18 mouse cellular contexts compared by ENCODE assay signal in the genomic region with DNA sequence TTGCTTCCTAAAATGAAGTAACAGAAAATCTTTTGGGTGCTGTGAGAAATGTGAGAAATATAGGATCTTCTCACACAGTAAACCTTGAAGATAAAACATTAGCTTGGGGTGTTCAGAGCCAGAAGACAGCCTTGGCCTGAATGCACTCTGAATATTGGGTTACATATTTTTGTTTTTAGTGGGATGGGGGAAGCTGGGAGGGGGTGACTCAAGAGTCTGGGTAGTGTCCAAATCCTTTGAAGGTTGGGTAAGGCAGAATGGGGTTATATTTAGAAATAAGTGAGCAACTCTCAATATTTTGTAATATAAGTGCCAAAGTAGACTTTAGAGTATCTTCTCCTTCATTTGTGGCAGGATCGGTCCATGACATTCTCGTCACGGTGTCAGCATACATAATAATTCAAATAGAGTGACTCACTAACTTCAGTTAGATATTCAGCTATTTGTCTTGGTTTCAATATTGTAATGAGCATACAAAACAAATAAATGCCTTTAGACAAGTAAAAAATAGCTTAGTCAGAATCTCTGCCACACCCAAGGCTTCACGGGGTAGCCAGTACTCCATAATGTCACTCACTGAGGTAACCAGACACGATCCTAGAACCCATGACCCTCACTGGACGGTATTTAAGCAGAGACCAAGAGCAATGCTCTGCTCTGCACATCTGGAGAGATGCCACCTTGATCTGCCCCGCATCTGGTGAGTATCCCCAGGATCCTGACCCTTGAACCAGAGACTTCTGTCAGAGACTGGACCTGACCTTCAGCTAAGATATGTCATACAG.
A peak's percentile ranks its signal among the peaks of the same experiment; 100 is the strongest.
DNase-seq lines count a peak whose midpoint lies in the region; ATAC-seq and TF ChIP-seq lines count a peak whose summit lies in the region.
"Had no signal": no experiment of that assay in that cellular context is flagged by ENCODE, and none has a peak within 500 bp of the region (broad histone marks: within the 10 kb centered on the region; RNA-seq: fewer than 3 reads in every experiment).

No protein-coding gene starts in this region.

- H3K36me3 ChIP-seq in lung, embryonic 16.5 days (ENCODE audit: control insufficient read depth, insufficient read depth, low read length): no peaks in the 10 kb centered on the region
- H3K36me3 ChIP-seq in liver, embryonic 12.5 days: no peaks in the 10 kb centered on the region
- H3K36me3 ChIP-seq in stomach, postnatal 0 days (ENCODE audit: control insufficient read depth, insufficient read depth, low read length): no peaks in the 10 kb centered on the region
- H3K36me3 ChIP-seq in forebrain, embryonic 11.5 days (ENCODE audit: control insufficient read depth, insufficient read depth, low read length): no peaks in the 10 kb centered on the region
- H3K36me3 ChIP-seq: hindbrain, embryonic 12.5 days; intestine, embryonic 15.5 days had no signal

- no peak for TF ChIP-seq CTCF in bone marrow, adult 2 months (IDR thresholded peaks at IDR 0.05; ENCODE audit: control insufficient read depth, insufficient read depth, low read length)
- TF ChIP-seq CTCF in stomach, postnatal 0 days (IDR thresholded peaks at IDR 0.05; ENCODE audit: low read depth): no peak
- TF ChIP-seq CTCF in left cerebral cortex, adult 2 months (IDR thresholded peaks at IDR 0.05): no peak

- no peak for TF ChIP-seq POLR2A in bone marrow, adult 2 months (IDR thresholded peaks at IDR 0.05; ENCODE audit: borderline replicate concordance, control insufficient read depth, low read depth, low read length)

- H3K9me3 ChIP-seq in lung, embryonic 16.5 days (ENCODE audit: control insufficient read depth, low read length): no peaks in the 10 kb centered on the region
- no peaks in the 10 kb centered on the region for H3K9me3 ChIP-seq in liver, embryonic 12.5 days (replicated peaks)
- no peaks in the 10 kb centered on the region for H3K9me3 ChIP-seq in stomach, postnatal 0 days (ENCODE audit: control insufficient read depth, low read length)
- H3K9me3 ChIP-seq in forebrain, embryonic 11.5 days (ENCODE audit: control insufficient read depth, low read length): no peaks in the 10 kb centered on the region
- H3K9me3 ChIP-seq: hindbrain, embryonic 12.5 days; intestine, embryonic 15.5 days had no signal

- H3K4me3 ChIP-seq in lung, embryonic 16.5 days (ENCODE audit: low read length): no peak overlapping the region
- no peak overlapping the region for H3K4me3 ChIP-seq in bone marrow, adult 2 months (replicated peaks; ENCODE audit: control insufficient read depth, low read depth, low read length)
- H3K4me3 ChIP-seq in liver, embryonic 12.5 days: no peak overlapping the region
- no peak overlapping the region for H3K4me3 ChIP-seq in stomach, postnatal 0 days (ENCODE audit: low read depth, low read length)
- H3K4me3 ChIP-seq in forebrain, embryonic 11.5 days (ENCODE audit: low read depth, low read length): no peak overlapping the region
- no peak overlapping the region for H3K4me3 ChIP-seq in left cerebral cortex, adult 2 months
- H3K4me3 ChIP-seq: hindbrain, embryonic 12.5 days; intestine, embryonic 15.5 days had no signal

- H3K9ac ChIP-seq in lung, embryonic 16.5 days (ENCODE audit: low read length): no peak overlapping the region
- H3K9ac ChIP-seq in liver, embryonic 12.5 days: no peak overlapping the region
- no peak overlapping the region for H3K9ac ChIP-seq in stomach, postnatal 0 days (ENCODE audit: low read length)
- no peak overlapping the region for H3K9ac ChIP-seq in forebrain, embryonic 11.5 days (ENCODE audit: low read length)
- H3K9ac ChIP-seq: hindbrain, embryonic 12.5 days; intestine, embryonic 15.5 days had no signal

- ATAC-seq in lung, embryonic 16.5 days (ENCODE audit: low read depth): peak; percentile 41; the same call in 1 of the 2 replicates
- ATAC-seq in liver, embryonic 12.5 days: peak; percentile 55
- ATAC-seq in stomach, postnatal 0 days (ENCODE audit: low FRiP score, low TSS enrichment): peak; percentile 60
- no peak for ATAC-seq in forebrain, embryonic 11.5 days (replicated peaks; ENCODE audit: low FRiP score)
- ATAC-seq: activated CD4-positive, CD25-positive, alpha-beta regulatory T cell, adult 4 months; CD4-positive, CD25-positive, alpha-beta regulatory T cell, adult 4 months; intestine, embryonic 15.5 days; midbrain, embryonic 16.5 days had no signal

- 75% methylated on average over 7 of the region's 7 CpGs for WGBS in lung, embryonic 16.5 days
- WGBS in bone marrow, adult 2 months: 55% methylated on average over 7 of the region's 7 CpGs
- 83% methylated on average over 7 of the region's 7 CpGs for WGBS in liver, embryonic 12.5 days (ENCODE audit: insufficient replicate concordance)
- 64% methylated on average over 7 of the region's 7 CpGs for WGBS in stomach, postnatal 0 days
- 93% methylated on average over 7 of the region's 7 CpGs for WGBS in forebrain, embryonic 11.5 days

- intact Hi-C loops in left cerebral cortex, adult 2 months (cut with DNase I): no loop called here

- peaks cover 16% of the 10 kb centered on the region for H3K4me1 ChIP-seq in lung, embryonic 16.5 days (replicated peaks; ENCODE audit: control insufficient read depth, insufficient read depth, low read length)
- H3K4me1 ChIP-seq in bone marrow, adult 2 months (ENCODE audit: control insufficient read depth, insufficient read depth, low read length): peaks cover 9% of the 10 kb centered on the region
- peaks cover 52% of the 10 kb centered on the region for H3K4me1 ChIP-seq in liver, embryonic 12.5 days
- H3K4me1 ChIP-seq in stomach, postnatal 0 days (replicated peaks; ENCODE audit: control insufficient read depth, insufficient read depth): no peaks in the 10 kb centered on the region
- peaks cover 2% of the 10 kb centered on the region; the same call in 1 of the 2 replicates for H3K4me1 ChIP-seq in forebrain, embryonic 11.5 days (replicated peaks; ENCODE audit: control insufficient read depth, insufficient read depth, low read length)

- no peak overlapping the region for H3K4me2 ChIP-seq in lung, embryonic 16.5 days (ENCODE audit: low read depth, low read length)
- H3K4me2 ChIP-seq in liver, embryonic 12.5 days: no peak overlapping the region
- no peak overlapping the region for H3K4me2 ChIP-seq in stomach, postnatal 0 days (replicated peaks; ENCODE audit: low read depth)
- H3K4me2 ChIP-seq in forebrain, embryonic 11.5 days (ENCODE audit: low read depth, low read length, severe bottlenecking): no peak overlapping the region
- H3K4me2 ChIP-seq: hindbrain, embryonic 12.5 days; intestine, embryonic 15.5 days had no signal

- no peaks in the 10 kb centered on the region for H3K27me3 ChIP-seq in lung, embryonic 16.5 days (ENCODE audit: control insufficient read depth, insufficient read depth, low read depth, low read length)
- no peaks in the 10 kb centered on the region; the same call in 1 of the 2 replicates for H3K27me3 ChIP-seq in liver, embryonic 12.5 days (replicated peaks)
- H3K27me3 ChIP-seq in stomach, postnatal 0 days (ENCODE audit: control insufficient read depth, insufficient read depth, low read length): no peaks in the 10 kb centered on the region
- H3K27me3 ChIP-seq in forebrain, embryonic 11.5 days (ENCODE audit: control insufficient read depth, insufficient read depth, low read length): no peaks in the 10 kb centered on the region
- H3K27me3 ChIP-seq: hindbrain, embryonic 12.5 days; intestine, embryonic 15.5 days had no signal

- no peak for TF ChIP-seq EP300 in stomach, postnatal 0 days (optimal IDR thresholded peaks at IDR 0.05)

- H3K27ac ChIP-seq in lung, embryonic 16.5 days (ENCODE audit: low read length): no peak overlapping the region; the same call in 1 of the 2 replicates
- H3K27ac ChIP-seq in bone marrow, adult 2 months (ENCODE audit: control insufficient read depth, insufficient read depth, low read depth, low read length, poor library complexity): peak overlapping the region; percentile 30
- H3K27ac ChIP-seq in liver, embryonic 12.5 days: peak overlapping the region; percentile 49; the same call in 1 of the 2 replicates
- H3K27ac ChIP-seq in stomach, postnatal 0 days (replicated peaks): no peak overlapping the region
- H3K27ac ChIP-seq in forebrain, embryonic 11.5 days (ENCODE audit: low read depth, low read length): no peak overlapping the region
- H3K27ac ChIP-seq in left cerebral cortex, adult 2 months: no peak overlapping the region
- H3K27ac ChIP-seq: hindbrain, embryonic 12.5 days; intestine, embryonic 15.5 days; macrophage had no signal

- DNase-seq in lung, postnatal 25 days (ENCODE audit: low spot score): no peak
- DNase-seq in stomach, postnatal 0 days (ENCODE audit: low spot score): peak; percentile 12
- no peak for DNase-seq in forebrain, embryonic 11.5 days (ENCODE audit: low spot score)
- no peak for DNase-seq in left cerebral cortex, adult 2 months (ENCODE audit: extremely low spot score in 1 of 2, low spot score in 2 of 2)
- DNase-seq: cerebellum, adult 8-10 months; kidney, postnatal 10 days; layer of hippocampus, adult 9-11 months; right cerebral cortex, postnatal 25 days; thymus, adult 2 months had no signal

Comparison
In these comparisons a context has a peak if more than half of its experiments do, and no peak if none do; other contexts are left out.
1. H3K27ac ChIP-seq: peak in bone marrow, adult 2 months (single experiment) and liver, embryonic 12.5 days (single experiment); none in lung, embryonic 16.5 days (single experiment), stomach, postnatal 0 days (single experiment), forebrain, embryonic 11.5 days (single experiment) and left cerebral cortex, adult 2 months (single experiment).